12 mouse cellular contexts compared by ENCODE assay signal in the genomic region with DNA sequence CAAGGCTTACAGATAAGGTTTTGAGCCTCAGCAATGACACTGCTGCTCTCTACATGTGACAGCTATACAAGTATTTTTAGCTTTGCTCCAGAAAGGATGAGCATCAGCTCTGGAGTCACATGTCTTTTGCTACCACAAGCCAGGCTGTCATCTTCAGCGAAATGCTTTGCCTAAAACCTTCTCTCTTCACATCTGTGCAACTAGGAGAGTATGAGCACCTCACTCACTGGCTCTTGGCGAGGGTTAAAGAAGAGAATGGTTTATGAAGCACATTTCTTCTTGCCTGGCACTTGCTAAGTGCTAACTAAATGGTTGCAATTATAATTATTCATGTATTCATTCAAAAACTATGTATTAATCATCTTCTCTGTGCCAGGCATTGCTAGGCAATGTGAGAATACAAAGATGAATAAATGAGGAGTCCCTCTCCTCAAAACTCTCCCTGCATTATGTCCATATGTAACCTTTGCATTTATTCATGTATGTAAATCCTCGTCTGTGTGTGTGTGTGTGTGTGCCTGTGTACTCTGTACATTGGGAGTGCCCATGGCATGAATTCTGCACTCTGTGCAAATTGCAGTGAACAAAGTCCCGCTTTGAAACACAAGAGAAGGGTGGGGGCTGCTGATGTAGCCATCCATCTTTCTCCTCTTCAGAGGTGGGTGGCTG.
DNase-seq lines count a peak whose midpoint lies in the region; ATAC-seq lines count a peak whose summit lies in the region.
"Had no signal": no experiment of that assay in that cellular context is flagged by ENCODE, and none has a peak within 500 bp of the region (broad histone marks: within the 10 kb centered on the region; RNA-seq: fewer than 3 reads in every experiment).

No protein-coding gene starts in this region.

- WGBS in forebrain, embryonic 13.5 days = 73% methylated on average over 4 of the region's 4 CpGs
- 66% methylated on average over 4 of the region's 4 CpGs for WGBS in forebrain, embryonic 12.5 days
- 62% methylated on average over 4 of the region's 4 CpGs for WGBS in neural tube, embryonic 12.5 days

- ATAC-seq in forebrain, embryonic 13.5 days = peak; percentile 89
- ATAC-seq in forebrain, embryonic 12.5 days (ENCODE audit: low FRiP score) = no peak
- peak; percentile 41 for ATAC-seq in neural tube, embryonic 12.5 days (ENCODE audit: low FRiP score, low read depth)
- ATAC-seq: inflammation-experienced regulatory T-cells, adult 6 months; Patski had no signal

- no peaks in the 10 kb centered on the region for H3K36me3 ChIP-seq in forebrain, embryonic 13.5 days (ENCODE audit: poor library complexity, severe bottlenecking)
- H3K36me3 ChIP-seq in forebrain, embryonic 12.5 days (replicated peaks) = no peaks in the 10 kb centered on the region
- H3K36me3 ChIP-seq in neural tube, embryonic 12.5 days = no peaks in the 10 kb centered on the region
- H3K36me3 ChIP-seq: heart, embryonic 15.5 days had no signal

- no peak overlapping the region for H3K4me2 ChIP-seq in forebrain, embryonic 13.5 days
- no peak overlapping the region for H3K4me2 ChIP-seq in forebrain, embryonic 12.5 days
- no peak overlapping the region for H3K4me2 ChIP-seq in neural tube, embryonic 12.5 days (replicated peaks)
- H3K4me2 ChIP-seq: heart, embryonic 15.5 days had no signal

- no peaks in the 10 kb centered on the region for H3K4me1 ChIP-seq in forebrain, embryonic 13.5 days
- no peaks in the 10 kb centered on the region for H3K4me1 ChIP-seq in forebrain, embryonic 12.5 days
- no peaks in the 10 kb centered on the region for H3K4me1 ChIP-seq in neural tube, embryonic 12.5 days
- H3K4me1 ChIP-seq: heart, embryonic 15.5 days had no signal

- H3K9ac ChIP-seq in forebrain, embryonic 13.5 days = no peak overlapping the region
- no peak overlapping the region for H3K9ac ChIP-seq in forebrain, embryonic 12.5 days
- H3K9ac ChIP-seq in neural tube, embryonic 12.5 days = no peak overlapping the region
- H3K9ac ChIP-seq: heart, embryonic 15.5 days had no signal

- no peak for DNase-seq in neural tube, embryonic 10.5 days (ENCODE audit: extremely low spot score, low spot score)
- DNase-seq in frontal cortex, postnatal 36 days (ENCODE audit: low spot score in 2 of 2) = peak; percentile 12 to 39
- DNase-seq in left cerebral cortex, postnatal 25 days (ENCODE audit: low spot score in 2 of 2) = peak; percentile 21 to 49
- DNase-seq in spleen, postnatal 4 days (ENCODE audit: low spot score in 2 of 2) = no peak
- DNase-seq in retina, embryonic 14.5 days (ENCODE audit: low spot score) = no peak
- DNase-seq: gastrocnemius, postnatal 10 days had no signal

- H3K27me3 ChIP-seq in forebrain, embryonic 13.5 days = no peaks in the 10 kb centered on the region
- no peaks in the 10 kb centered on the region for H3K27me3 ChIP-seq in forebrain, embryonic 12.5 days
- no peaks in the 10 kb centered on the region for H3K27me3 ChIP-seq in neural tube, embryonic 12.5 days (replicated peaks)
- H3K27me3 ChIP-seq: heart, embryonic 15.5 days; Patski had no signal

- no peak overlapping the region for H3K4me3 ChIP-seq in forebrain, embryonic 13.5 days
- no peak overlapping the region for H3K4me3 ChIP-seq in forebrain, embryonic 12.5 days (replicated peaks)
- H3K4me3 ChIP-seq in neural tube, embryonic 12.5 days = no peak overlapping the region
- H3K4me3 ChIP-seq: heart, embryonic 15.5 days had no signal

- H3K9me3 ChIP-seq in forebrain, embryonic 13.5 days (replicated peaks) = no peaks in the 10 kb centered on the region
- no peaks in the 10 kb centered on the region for H3K9me3 ChIP-seq in forebrain, embryonic 12.5 days
- H3K9me3 ChIP-seq in neural tube, embryonic 12.5 days = no peaks in the 10 kb centered on the region
- H3K9me3 ChIP-seq: heart, embryonic 15.5 days had no signal

- no peak overlapping the region for H3K27ac ChIP-seq in forebrain, embryonic 13.5 days
- H3K27ac ChIP-seq in forebrain, embryonic 12.5 days = no peak overlapping the region
- H3K27ac ChIP-seq in neural tube, embryonic 12.5 days = no peak overlapping the region
- H3K27ac ChIP-seq: heart, embryonic 15.5 days had no signal

- intact Hi-C loops in left cerebral cortex, postnatal 25 days (cut with DNase I) = no loop called here

Comparison
In these comparisons a context has a peak if more than half of its experiments do, and no peak if none do; other contexts are left out.
1. DNase-seq: peak in frontal cortex, postnatal 36 days (2 of 2) and left cerebral cortex, postnatal 25 days (2 of 2); none in neural tube, embryonic 10.5 days (single experiment), spleen, postnatal 4 days (0 of 2) and retina, embryonic 14.5 days (single experiment).